Mouse (Mus musculus) heart, postnatal 0 days (tissue): ENCODE data around the gene Vangl1.

Experiments
- CTCF ChIP-seq: IDR thresholded peaks from 2 replicates; pipeline ENCODE4 v1.5.1; 2016; ENCODE audit warnings: antibody characterized with exemption, control low read depth, low read depth
- EP300 ChIP-seq: IDR thresholded peaks from 2 replicates; pipeline ENCODE4 v1.6.1; 2016; ENCODE audit warnings: antibody characterized with exemption, low read depth

GRCm38 (mm10) chr3:102244601-102245000 is 40.1 kb upstream of the Vangl1 start:
- TF ChIP-seq CTCF (no peak), EP300 (no peak)
